Mouse (Mus musculus) effector memory CD4-positive, alpha-beta T cell, adult 5 months (primary cell): ENCODE measurements around the gene Ces2a. TPM values are rescaled to one million over a fixed set of nuclear protein-coding genes. Genes with fewer than 3 reads are reported as not detected.

ENCODE experiments used
- polyA plus RNA-seq: library from polyadenylated mRNA; unstranded; fragments of 100-300 nt; shearing (Covaris generic); gene quantifications from one replicate; pipeline ENCODE4 v1.2.1, GENCODE M21; 2017

The Ces2a gene
- polyA plus RNA-seq = not detected

DNA sequence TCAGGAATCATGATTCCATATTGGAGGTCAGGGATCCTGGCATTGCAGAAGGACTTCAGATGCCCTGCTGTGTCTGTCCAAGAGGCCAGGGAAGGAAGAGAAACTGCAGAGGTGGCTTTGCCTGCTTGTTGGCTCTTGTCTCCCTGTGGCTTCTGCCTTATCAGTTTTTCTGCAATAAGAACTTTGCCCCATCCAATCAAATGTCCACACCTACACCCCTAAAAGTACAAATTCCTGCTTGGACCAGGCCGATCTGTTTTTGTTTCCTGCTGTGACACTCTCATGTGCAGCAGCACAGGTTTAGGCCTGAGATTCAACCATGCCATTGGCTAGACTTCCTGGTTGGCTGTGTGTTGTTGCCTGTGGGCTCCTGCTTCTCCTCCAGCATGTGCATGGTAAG, at the start of gene Ces2a:
Gene Ces2a, plus strand, starts transcription at position 251 of the 400 bp plus-strand sequence.

Other genes starting within 250 kb of the Ces2a start
- gene Terb1, start 224.1 kb upstream of the Ces2a start, polyA plus RNA-seq = not detected
- gene Nae1, start 199.4 kb upstream of the Ces2a start, polyA plus RNA-seq = 71.6 TPM
- 2.9 TPM for gene Car7, start 199.3 kb upstream of the Ces2a start, polyA plus RNA-seq
- 3.9 TPM for gene Pdp2, start 142.6 kb upstream of the Ces2a start, polyA plus RNA-seq
- gene Cdh16, start 109.6 kb upstream of the Ces2a start, polyA plus RNA-seq = not detected
- gene Rrad, start 102.7 kb upstream of the Ces2a start, polyA plus RNA-seq = 236 TPM
- 140 TPM for gene Ciao2b, start 92.0 kb upstream of the Ces2a start, polyA plus RNA-seq
- gene Ces2b, start 97.6 kb downstream of the Ces2a start, polyA plus RNA-seq = not detected
- 22.0 TPM for gene Ces2c, start 113.1 kb downstream of the Ces2a start, polyA plus RNA-seq
- not detected for gene Ces2e, start 192.3 kb downstream of the Ces2a start, polyA plus RNA-seq
- gene Ces2f, start 213.4 kb downstream of the Ces2a start, polyA plus RNA-seq = not detected
- gene Ces2g, start 227.7 kb downstream of the Ces2a start, polyA plus RNA-seq = not detected